Mouse (Mus musculus): ENCODE data around the gene Ablim2. TPM values are rescaled to one million over a fixed set of nuclear protein-coding genes. Genes with fewer than 3 reads are reported as not detected.

Gene Ablim2
- polyA plus RNA-seq, 1 experiment = 176 TPM

DNA sequence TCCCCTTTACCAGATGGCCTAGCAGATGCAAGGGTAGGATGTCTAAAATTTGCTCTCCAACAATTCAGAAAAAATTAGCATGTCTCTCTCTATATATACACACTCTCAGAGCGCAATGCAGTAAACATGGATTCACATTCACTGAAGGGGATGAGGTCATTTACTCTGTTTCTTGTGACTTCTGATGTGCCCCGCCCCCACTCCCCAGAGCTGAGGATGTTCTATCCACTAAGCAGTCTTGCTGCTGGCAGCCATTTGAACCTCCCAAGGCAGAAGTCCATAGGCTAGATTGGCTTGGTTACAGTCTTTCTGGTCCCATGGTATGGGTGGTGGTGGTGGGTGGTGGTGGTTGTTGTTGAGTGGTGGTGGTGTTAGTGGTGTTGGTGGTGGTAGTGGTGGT lies 35.7 kb upstream of the Ablim2 start:
- Histone ChIP-seq H3K4me1 (ENCODE audit: control insufficient read depth, insufficient read depth, low read length) (no peaks in the 10 kb centered on the region), H3K27ac (ENCODE audit: insufficient read depth, low read length) (no peak overlapping the region), H3K4me3 (ENCODE audit: insufficient read depth, low read length) (no peak overlapping the region)
- TF ChIP-seq POLR2A (IDR thresholded peaks at IDR 0.05; ENCODE audit: extremely low read depth, insufficient read depth, low read length) = no peak
- TF ChIP-seq CTCF (IDR thresholded peaks at IDR 0.05; ENCODE audit: extremely low read depth, insufficient read depth, low read length) = no peak

DNA sequence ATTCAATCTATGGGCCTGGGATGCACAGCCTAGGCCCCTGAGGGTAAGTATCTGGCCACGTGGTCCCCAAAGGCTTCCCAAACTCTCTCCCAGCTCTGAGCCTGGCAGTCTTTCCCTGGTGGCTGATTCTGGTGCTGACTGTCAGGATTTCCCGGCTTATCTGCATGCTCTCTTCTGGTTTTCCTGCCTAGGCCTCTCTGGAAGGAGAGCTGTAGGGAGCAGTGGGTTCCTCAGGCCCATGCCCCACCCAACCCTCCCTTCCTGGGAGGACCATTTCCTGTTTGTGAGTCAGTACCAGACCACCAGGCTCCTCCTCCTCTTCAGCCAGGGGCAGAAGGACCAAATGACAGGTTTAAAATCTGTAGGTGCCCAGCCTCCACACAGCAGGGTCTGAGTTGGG lies 35.0 kb upstream of the Ablim2 start:
- Histone ChIP-seq H3K27ac (ENCODE audit: insufficient read depth, low read length) (no peak overlapping the region), H3K4me3 (ENCODE audit: insufficient read depth, low read length) (no peak overlapping the region), H3K4me1 (ENCODE audit: control insufficient read depth, insufficient read depth, low read length) (no peaks in the 10 kb centered on the region)
- TF ChIP-seq CTCF (IDR thresholded peaks at IDR 0.05; ENCODE audit: extremely low read depth, insufficient read depth, low read length) = no peak
- TF ChIP-seq POLR2A (IDR thresholded peaks at IDR 0.05; ENCODE audit: extremely low read depth, insufficient read depth, low read length) = no peak

DNA sequence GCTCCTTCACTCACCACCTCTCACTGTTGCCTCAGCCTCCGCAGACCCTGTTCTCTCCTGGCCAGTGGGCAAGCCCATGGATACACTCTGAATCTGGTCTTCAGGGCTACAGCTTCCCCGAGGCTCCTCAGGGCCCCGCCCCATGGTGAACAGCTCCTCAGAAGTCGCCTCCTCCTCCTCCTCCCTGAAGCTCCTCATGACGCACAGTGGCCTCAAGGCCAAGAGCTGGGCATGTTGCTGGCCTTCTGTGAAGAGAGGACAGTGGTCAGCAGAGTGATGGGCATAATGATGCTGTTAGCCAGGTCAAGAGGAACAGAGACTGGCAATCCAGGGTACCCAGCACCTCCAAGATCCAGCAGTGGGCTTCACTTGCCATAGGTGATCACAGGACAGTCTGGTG lies 33.8 kb upstream of the Ablim2 start:
- TF ChIP-seq POLR2A (IDR thresholded peaks at IDR 0.05; ENCODE audit: extremely low read depth, insufficient read depth, low read length) (no peak), CTCF (IDR thresholded peaks at IDR 0.05; ENCODE audit: extremely low read depth, insufficient read depth, low read length) (no peak)
- peaks cover 2% of the 10 kb centered on the region; the same call in 1 of the 2 replicates for H3K4me1 ChIP-seq (ENCODE audit: control insufficient read depth, insufficient read depth, low read length)
- no peak overlapping the region for H3K27ac ChIP-seq (ENCODE audit: insufficient read depth, low read length)
- H3K4me3 ChIP-seq (ENCODE audit: insufficient read depth, low read length) = no peak overlapping the region

DNA sequence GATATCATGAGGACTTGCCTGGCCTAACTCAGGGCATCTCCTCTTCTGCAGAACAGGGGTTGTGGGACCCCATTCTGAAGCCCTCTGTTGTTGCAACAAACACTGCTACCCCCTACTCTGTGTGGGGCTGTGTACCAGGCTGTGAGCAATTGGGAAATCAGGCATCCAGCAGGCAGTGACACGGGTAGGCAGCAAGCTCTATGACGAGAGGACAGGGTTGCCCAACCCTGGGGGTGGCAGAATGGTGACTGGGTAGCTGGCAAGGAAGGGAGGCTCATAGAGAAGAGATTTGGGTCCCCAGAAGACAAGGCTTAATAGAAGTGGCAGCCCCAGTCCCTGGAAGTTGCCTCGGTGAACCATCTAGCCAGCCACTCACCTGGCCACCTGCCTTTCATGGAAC lies 31.8 kb upstream of the Ablim2 start:
- TF ChIP-seq POLR2A (IDR thresholded peaks at IDR 0.05; ENCODE audit: extremely low read depth, insufficient read depth, low read length) (no peak), CTCF (IDR thresholded peaks at IDR 0.05; ENCODE audit: extremely low read depth, insufficient read depth, low read length) (no peak)
- H3K4me1 ChIP-seq (ENCODE audit: control insufficient read depth, insufficient read depth, low read length) = peaks cover 3% of the 10 kb centered on the region

DNA sequence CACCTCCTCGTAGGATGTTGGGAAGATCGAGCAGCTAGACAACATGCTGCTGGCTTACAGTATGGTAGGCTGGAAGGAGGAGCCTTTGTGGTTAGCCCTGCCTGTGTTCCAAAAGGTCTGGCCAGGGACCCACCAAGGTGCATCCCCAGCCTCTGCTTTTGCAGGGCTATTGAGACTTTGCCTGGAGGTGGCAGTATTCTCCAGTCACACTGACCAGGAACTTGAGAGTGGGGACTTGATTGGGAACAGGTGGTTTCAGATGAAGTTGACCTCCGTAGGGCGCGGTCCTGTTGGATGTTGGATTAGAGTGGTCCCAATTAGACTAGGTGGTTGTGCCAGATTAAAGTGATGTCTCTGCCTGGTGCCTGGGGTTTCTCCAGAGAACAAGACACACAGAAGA lies 30.2 kb upstream of the Ablim2 start:
- Histone ChIP-seq H3K4me3 (ENCODE audit: insufficient read depth, low read length) (no peak overlapping the region), H3K27ac (ENCODE audit: insufficient read depth, low read length) (no peak overlapping the region)
- no peak for TF ChIP-seq POLR2A (IDR thresholded peaks at IDR 0.05; ENCODE audit: extremely low read depth, insufficient read depth, low read length)
- no peak for TF ChIP-seq CTCF (IDR thresholded peaks at IDR 0.05; ENCODE audit: extremely low read depth, insufficient read depth, low read length)

More for the DNA sequence above, 31.8 kb upstream of the Ablim2 start:
- Histone ChIP-seq H3K27ac (ENCODE audit: insufficient read depth, low read length) (no peak overlapping the region), H3K4me3 (ENCODE audit: insufficient read depth, low read length) (no peak overlapping the region)

DNA sequence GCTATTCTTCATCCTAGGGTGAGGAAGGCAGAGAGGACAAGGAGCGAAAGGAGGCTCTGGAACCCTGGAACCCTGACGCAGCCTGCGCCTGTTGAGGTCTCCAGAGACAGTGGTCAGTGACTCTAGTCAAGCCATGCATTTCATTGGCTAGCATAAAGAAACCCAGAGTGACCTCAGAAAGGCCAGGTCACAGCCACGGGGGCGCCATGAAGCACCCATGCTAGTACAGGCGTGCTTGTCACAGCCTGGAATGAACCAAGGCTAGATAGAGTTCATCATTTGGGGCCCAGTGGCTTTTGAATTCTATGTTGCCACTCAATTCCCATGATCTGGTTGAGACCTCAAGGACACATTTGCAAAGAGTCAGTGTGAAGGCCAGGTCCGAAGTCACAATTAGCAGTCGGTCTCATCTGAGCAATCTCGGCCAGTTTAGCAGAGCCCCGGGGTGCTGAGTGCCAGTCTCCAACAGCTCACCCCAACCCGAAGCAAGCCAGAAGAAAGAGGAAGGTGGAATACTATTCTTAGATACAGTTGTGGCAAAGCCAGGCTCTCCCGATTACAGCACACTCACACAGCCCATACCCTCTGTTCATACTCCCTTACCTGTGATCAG lies 29.2 kb upstream of the Ablim2 start:
- peak overlapping the region; percentile 23 for H3K4me3 ChIP-seq (ENCODE audit: insufficient read depth, low read length)
- peak overlapping the region; percentile 74; the same call in 1 of the 2 replicates for H3K27ac ChIP-seq (ENCODE audit: insufficient read depth, low read length)
- peaks cover 3% of the 10 kb centered on the region for H3K4me1 ChIP-seq (ENCODE audit: control insufficient read depth, insufficient read depth, low read length)
- TF ChIP-seq CTCF (IDR thresholded peaks at IDR 0.05; ENCODE audit: extremely low read depth, insufficient read depth, low read length) (no peak), POLR2A (IDR thresholded peaks at IDR 0.05; ENCODE audit: extremely low read depth, insufficient read depth, low read length) (no peak)

More for the DNA sequence above, 30.2 kb upstream of the Ablim2 start:
- peaks cover 3% of the 10 kb centered on the region for H3K4me1 ChIP-seq (ENCODE audit: control insufficient read depth, insufficient read depth, low read length)

DNA sequence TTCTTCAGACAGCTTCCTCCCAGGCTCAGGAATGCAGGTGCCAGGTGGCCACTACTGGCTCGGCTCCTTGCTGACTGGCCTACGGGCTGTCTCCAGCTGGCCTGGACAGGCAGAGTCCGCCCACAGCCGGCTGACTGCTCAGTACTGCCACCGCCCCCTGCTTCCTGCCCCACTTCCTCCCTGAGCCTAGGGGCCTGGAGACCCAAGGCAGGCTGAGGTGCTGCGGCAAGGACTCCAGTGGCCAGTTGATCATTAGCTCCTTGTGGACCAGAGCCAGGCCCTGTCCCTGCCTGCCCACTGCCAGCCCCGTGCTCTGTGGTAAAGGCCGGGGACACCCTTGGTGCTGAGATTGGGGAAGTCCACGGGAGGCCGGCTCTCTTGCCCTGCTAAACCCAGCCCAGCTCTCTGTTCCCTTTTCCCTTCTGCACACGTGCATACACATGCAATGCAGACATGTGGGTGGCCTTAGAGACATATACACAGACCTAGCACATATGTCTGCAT lies 28.7 kb upstream of the Ablim2 start:
- H3K4me1 ChIP-seq (ENCODE audit: control insufficient read depth, insufficient read depth, low read length) = peaks cover 3% of the 10 kb centered on the region
- TF ChIP-seq CTCF (IDR thresholded peaks at IDR 0.05; ENCODE audit: extremely low read depth, insufficient read depth, low read length) (no peak), POLR2A (IDR thresholded peaks at IDR 0.05; ENCODE audit: extremely low read depth, insufficient read depth, low read length) (no peak)
- peak overlapping the region; percentile 23 for H3K4me3 ChIP-seq (ENCODE audit: insufficient read depth, low read length)
- H3K27ac ChIP-seq (ENCODE audit: insufficient read depth, low read length) = peak overlapping the region; percentile 74

DNA sequence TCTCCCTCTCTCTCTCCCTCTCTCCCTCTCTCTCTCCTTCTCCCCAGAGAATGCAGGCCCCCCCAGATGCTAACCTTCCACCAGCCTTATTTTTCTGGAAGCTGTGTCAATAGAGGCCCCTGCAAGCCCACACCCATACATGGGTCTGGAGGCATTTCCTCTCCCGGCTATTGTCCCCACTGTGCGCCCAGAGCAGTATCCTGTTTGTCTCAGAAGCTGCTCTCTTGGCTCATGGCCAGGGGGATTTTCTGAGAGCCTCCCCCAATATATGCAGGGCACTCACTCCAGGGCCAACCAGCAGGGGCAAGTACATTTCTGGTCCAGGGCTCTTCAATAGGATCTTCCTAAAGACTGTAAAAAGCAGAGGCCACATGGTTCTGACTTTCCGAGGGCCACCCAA lies 27.8 kb upstream of the Ablim2 start:
- TF ChIP-seq CTCF (IDR thresholded peaks at IDR 0.05; ENCODE audit: extremely low read depth, insufficient read depth, low read length) = no peak
- no peak for TF ChIP-seq POLR2A (IDR thresholded peaks at IDR 0.05; ENCODE audit: extremely low read depth, insufficient read depth, low read length)
- H3K27ac ChIP-seq (ENCODE audit: insufficient read depth, low read length) = peak overlapping the region; percentile 74

DNA sequence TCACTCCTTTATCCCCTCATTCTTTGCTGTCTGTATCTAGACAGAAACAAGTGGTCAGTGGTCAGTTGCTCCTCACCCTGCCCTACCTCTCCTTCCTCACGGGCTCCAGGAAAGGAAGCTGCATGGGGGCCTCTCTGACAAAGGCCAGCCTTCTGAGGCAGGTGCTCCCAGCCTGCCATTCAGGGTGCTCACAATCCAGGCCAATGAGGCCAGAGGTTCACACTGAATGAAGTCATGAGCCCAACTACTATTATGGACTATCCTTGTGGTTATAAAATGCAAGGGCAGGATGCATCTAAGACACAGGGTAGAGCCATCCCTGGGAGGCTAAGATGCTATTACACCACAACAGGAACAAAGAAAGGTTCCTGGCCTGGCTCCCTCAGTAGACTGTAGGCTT lies 27.1 kb upstream of the Ablim2 start:
- peaks cover 3% of the 10 kb centered on the region for H3K4me1 ChIP-seq (ENCODE audit: control insufficient read depth, insufficient read depth, low read length)
- TF ChIP-seq CTCF (IDR thresholded peaks at IDR 0.05; ENCODE audit: extremely low read depth, insufficient read depth, low read length) (no peak), POLR2A (IDR thresholded peaks at IDR 0.05; ENCODE audit: extremely low read depth, insufficient read depth, low read length) (no peak)

More for the DNA sequence above, 27.8 kb upstream of the Ablim2 start:
- H3K4me3 ChIP-seq (ENCODE audit: insufficient read depth, low read length) = no peak overlapping the region
- peaks cover 3% of the 10 kb centered on the region for H3K4me1 ChIP-seq (ENCODE audit: control insufficient read depth, insufficient read depth, low read length)

DNA sequence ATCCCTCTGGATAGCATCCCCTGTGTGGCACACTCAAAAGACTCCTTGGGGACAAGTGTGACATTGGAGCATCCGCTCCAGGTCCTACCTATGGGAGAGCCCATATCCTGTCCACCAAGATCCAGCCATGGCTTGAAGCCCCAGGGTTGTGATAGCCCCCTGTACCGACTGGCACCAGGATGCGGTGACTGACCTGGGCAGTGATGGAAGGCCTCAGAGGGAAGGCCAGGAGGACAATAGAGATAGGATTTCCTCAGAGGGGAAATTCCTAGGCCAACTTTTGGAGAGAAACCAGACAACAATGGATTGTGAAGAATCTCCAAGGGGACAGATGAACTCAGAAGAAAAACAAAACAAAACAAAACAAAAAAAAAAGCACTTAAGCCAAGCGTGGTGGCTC lies 26.7 kb upstream of the Ablim2 start:
- peaks cover 3% of the 10 kb centered on the region for H3K4me1 ChIP-seq (ENCODE audit: control insufficient read depth, insufficient read depth, low read length)
- H3K27ac ChIP-seq (ENCODE audit: insufficient read depth, low read length) = no peak overlapping the region
- no peak for TF ChIP-seq CTCF (IDR thresholded peaks at IDR 0.05; ENCODE audit: extremely low read depth, insufficient read depth, low read length)
- TF ChIP-seq POLR2A (IDR thresholded peaks at IDR 0.05; ENCODE audit: extremely low read depth, insufficient read depth, low read length) = no peak
- H3K4me3 ChIP-seq (ENCODE audit: insufficient read depth, low read length) = no peak overlapping the region

More for the DNA sequence above, 27.1 kb upstream of the Ablim2 start:
- no peak overlapping the region for H3K4me3 ChIP-seq (ENCODE audit: insufficient read depth, low read length)
- H3K27ac ChIP-seq (ENCODE audit: insufficient read depth, low read length) = no peak overlapping the region
